Mouse (Mus musculus): ENCODE data around the gene Iffo1. TPM values are rescaled to one million over a fixed set of nuclear protein-coding genes. Genes with fewer than 3 reads are reported as not detected.

The Iffo1 gene
- total and polyA plus RNA-seq, 3 experiments, result 3.3 to 7.0 (median 6.7) TPM

GRCm38 (mm10) chr6:125191332-125192015 lies 46.4 kb downstream of the Iffo1 start, which contains the start of the genes Ncapd2 and Mrpl51 (continued):
- TF ChIP-seq PAX5 (IDR thresholded peaks at IDR 0.05; ENCODE audit: low read length) (no peak), BHLHE40 (IDR thresholded peaks at IDR 0.05; ENCODE audit: low read depth, low read length) (no peak), RCOR1 (conservative IDR thresholded peaks at IDR 0.05; ENCODE audit: low read depth, low read length) (no peak), TBP (conservative IDR thresholded peaks at IDR 0.05; ENCODE audit: low read depth, low read length) (no peak; the same call in 1 of the 2 replicates), ETS1 (conservative IDR thresholded peaks at IDR 0.05; ENCODE audit: low read depth, low read length) (no peak), TCF12 (IDR thresholded peaks at IDR 0.05; ENCODE audit: low read depth, low read length) (no peak), ZKSCAN1 (IDR thresholded peaks at IDR 0.05; ENCODE audit: borderline replicate concordance, low read depth, low read length) (no peak), MXI1 (IDR thresholded peaks at IDR 0.05; ENCODE audit: low read depth, low read length) (peak; percentile 83), MAX (IDR thresholded peaks at IDR 0.05; ENCODE audit: low read length) (peak; percentile 54), CHD2 (IDR thresholded peaks at IDR 0.05; ENCODE audit: low read length) (peak; percentile 86), JUND (conservative IDR thresholded peaks at IDR 0.05; ENCODE audit: low read depth, low read length) (no peak), MAZ (IDR thresholded peaks at IDR 0.05; ENCODE audit: low read depth, low read length) (no peak), UBTF (IDR thresholded peaks at IDR 0.05; ENCODE audit: low read depth, low read length) (no peak), POLR2AphosphoS2 (IDR thresholded peaks at IDR 0.05; ENCODE audit: low read depth, low read length) (peak; percentile 89), HCFC1 (IDR thresholded peaks at IDR 0.05; ENCODE audit: low read depth, low read length) (no peak)

GRCm38 (mm10) chr6:125192016-125192714 lies 47.1 kb downstream of the Iffo1 start:
- no peaks in the 10 kb centered on the region for H3K9me3 ChIP-seq (replicated peaks; ENCODE audit: low read length)
- in situ Hi-C loops (cut with MboI; ENCODE audit: low pct_ligation_motif_present, low pct_unique_long_range_greater_than_20kb, low sequenced_read_pairs) (no loop called here), dilution Hi-C loops (cut with MboI; ENCODE audit: extremely low pct_ligation_motif_present, extremely low pct_unique_long_range_greater_than_20kb, low sequenced_read_pairs) (no loop called here)
- peak overlapping the region; percentile 87 to 95 (median 95) for H3K4me3 ChIP-seq (replicated peaks in 1 of 3; ENCODE audit: low read depth in 2 of 3, low read length in 2 of 3, poor library complexity in 1 of 3)
- H3K27me3 ChIP-seq (replicated peaks), result no peaks in the 10 kb centered on the region
- peak overlapping the region; percentile 93 for H3K9ac ChIP-seq (ENCODE audit: insufficient read depth, low read depth)
- H3K4me2 ChIP-seq (ENCODE audit: insufficient read depth, low read depth, poor library complexity, severe bottlenecking), result peak overlapping the region; percentile 96
- H3K27ac ChIP-seq (ENCODE audit: insufficient read depth, low read depth), result peak overlapping the region; percentile 97
- H3K4me1 ChIP-seq (ENCODE audit: control insufficient read depth in 1 of 2, insufficient read depth in 2 of 2), result peaks cover 0 to 21% of the 10 kb centered on the region in 2 experiments; a peak in 2 of 4 replicates
- peak; percentile 97 for DNase-seq (ENCODE audit: extremely low read depth)
- H3K79me2 ChIP-seq (replicated peaks; ENCODE audit: control insufficient read depth, extremely low read depth, insufficient read depth, poor library complexity, severe bottlenecking), result peaks cover 39% of the 10 kb centered on the region
- H3K36me3 ChIP-seq (replicated peaks in 1 of 2; ENCODE audit: control insufficient read depth in 1 of 2, insufficient read depth in 1 of 2, low read length in 1 of 2), result peaks cover 24 to 45% of the 10 kb centered on the region in 2 experiments
- peak; percentile 78 for TF ChIP-seq HCFC1 (IDR thresholded peaks at IDR 0.05; ENCODE audit: low read depth, low read length)
- TF ChIP-seq CHD2 (IDR thresholded peaks at IDR 0.05; ENCODE audit: low read length), result no peak
- TF ChIP-seq ZC3H11A (IDR thresholded peaks at IDR 0.05; ENCODE audit: low read depth, low read length), result no peak
- no peak for TF ChIP-seq JUND (conservative IDR thresholded peaks at IDR 0.05; ENCODE audit: low read depth, low read length)
- TF ChIP-seq E2F4 (IDR thresholded peaks at IDR 0.05; ENCODE audit: insufficient replicate concordance, low read depth, low read length), result no peak
- no peak for TF ChIP-seq SMC3 (IDR thresholded peaks at IDR 0.05; ENCODE audit: low read depth, low read length)
- TF ChIP-seq ZKSCAN1 (IDR thresholded peaks at IDR 0.05; ENCODE audit: borderline replicate concordance, low read depth, low read length), result no peak
- no peak for TF ChIP-seq RCOR1 (conservative IDR thresholded peaks at IDR 0.05; ENCODE audit: low read depth, low read length)
- TF ChIP-seq BHLHE40 (IDR thresholded peaks at IDR 0.05; ENCODE audit: low read depth, low read length), result no peak
- 0 out of 2 replicates have a peak, but pooled peaks have one; percentile 52 for TF ChIP-seq KAT2A (IDR thresholded peaks at IDR 0.05; ENCODE audit: insufficient replicate concordance, low read length)
- no peak for TF ChIP-seq ZMIZ1 (IDR thresholded peaks at IDR 0.05; ENCODE audit: low read depth, low read length)
- peak; percentile 72; the same call in 1 of the 2 replicates for TF ChIP-seq TBP (conservative IDR thresholded peaks at IDR 0.05; ENCODE audit: low read depth, low read length)
- TF ChIP-seq TCF12 (IDR thresholded peaks at IDR 0.05; ENCODE audit: low read depth, low read length), result peak; percentile 71
- 0 out of 2 replicates have a peak, but pooled peaks have one; percentile 2 for TF ChIP-seq MEF2A (IDR thresholded peaks at IDR 0.05; ENCODE audit: borderline replicate concordance, low read depth, low read length)
- TF ChIP-seq MXI1 (IDR thresholded peaks at IDR 0.05; ENCODE audit: low read depth, low read length), result peak; percentile 49
- TF ChIP-seq GABPA (IDR thresholded peaks at IDR 0.05; ENCODE audit: insufficient replicate concordance, low read depth, low read length), result no peak
- TF ChIP-seq NELFE (IDR thresholded peaks at IDR 0.05; ENCODE audit: low read depth, low read length), result peak; percentile 51; the same call in 1 of the 2 replicates
- no peak; the same call in 1 of the 2 replicates for TF ChIP-seq SIN3A (IDR thresholded peaks at IDR 0.05; ENCODE audit: low read length)
- TF ChIP-seq ELF1 (IDR thresholded peaks at IDR 0.05; ENCODE audit: low read depth, low read length), result peak; percentile 78
- no peak for TF ChIP-seq USF2 (conservative IDR thresholded peaks at IDR 0.05; ENCODE audit: low read depth, low read length)
- peak; percentile 58 for TF ChIP-seq POLR2A (IDR thresholded peaks at IDR 0.05; ENCODE audit: low read depth, low read length)
- TF ChIP-seq JUN (IDR thresholded peaks at IDR 0.05; ENCODE audit: insufficient read depth, low read depth, low read length), result no peak
